Mouse (Mus musculus) megakaryocyte, embryonic 14.5 days (primary cell): ENCODE results near the gene Ap1g1.

Experiments used
- FLI1 ChIP-seq: IDR thresholded peaks from 2 replicates; pipeline ENCODE4 v1.6.1; 2012; ENCODE audit warnings: low read length, inconsistent platforms, mixed read lengths
- GATA1 ChIP-seq: IDR thresholded peaks from 3 replicates; pipeline ENCODE4 v1.6.1; 2012; ENCODE audit warnings: mixed read lengths, low read length, inconsistent platforms, borderline replicate concordance

- TF ChIP-seq GATA1 = no peak
- no peak for TF ChIP-seq FLI1
These were observed 85.0 kb downstream of the Ap1g1 start for GRCm38 (mm10) chr8:109863398-109863797.
